Mouse (Mus musculus) liver, postnatal 0 days (tissue): Measurements from ENCODE around the gene Tmem117. TPM values are rescaled to one million over a fixed set of nuclear protein-coding genes. Genes with fewer than 3 reads are reported as not detected.

Experiments
- ATAC-seq: fragments of 200-750 bp; cut with Nextera tagmentation; 2 replicates; pipeline ENCODE4 v1.8.0; 2017; ENCODE audit warnings: mild to moderate bottlenecking, moderate library complexity
- DNase-seq: peaks from one replicate; pipeline ENCODE4 v3.0.0-alpha.2; 2016
- H3K27ac ChIP-seq: fragments of 300-500 bp; sonication (generic); 2 replicates; pipeline ENCODE4 v1.5.1; 2014; ENCODE audit warnings: antibody characterized with exemption, moderate library complexity, mild to moderate bottlenecking, low read depth
- H3K27me3 ChIP-seq: fragments of 300-500 bp; sonication (generic); 2 replicates; pipeline ENCODE4 v1.6.1; 2014; ENCODE audit warnings: low read length, control low read depth, mixed read lengths; ENCODE audit not compliant: insufficient read depth
- H3K36me3 ChIP-seq: fragments of 300-500 bp; sonication (generic); replicated peaks from 2 replicates; pipeline ENCODE4 v1.6.1; 2014; ENCODE audit warnings: mild to moderate bottlenecking, control low read depth, low read length, moderate library complexity, mixed read lengths; ENCODE audit not compliant: insufficient read depth
- H3K4me1 ChIP-seq: fragments of 300-500 bp; sonication (generic); 2 replicates; pipeline ENCODE4 v1.6.1; 2014; ENCODE audit warnings: antibody characterized with exemption, mild to moderate bottlenecking, control low read depth; ENCODE audit not compliant: insufficient read depth
- H3K4me2 ChIP-seq: fragments of 300-500 bp; sonication (generic); 2 replicates; pipeline ENCODE4 v1.6.1; 2014; ENCODE audit warnings: low read depth, mild to moderate bottlenecking, low read length, moderate library complexity, mixed read lengths
- H3K4me3 ChIP-seq: fragments of 300-500 bp; sonication (generic); 2 replicates; pipeline ENCODE4 v1.5.1; 2014; ENCODE audit warnings: low read depth, low read length
- H3K9ac ChIP-seq: fragments of 300-500 bp; sonication (generic); replicated peaks from 2 replicates; pipeline ENCODE4 v1.6.1; 2014; ENCODE audit warnings: mild to moderate bottlenecking, moderate library complexity
- H3K9me3 ChIP-seq: fragments of 300-500 bp; sonication (generic); 2 replicates; pipeline ENCODE4 v1.6.1; 2016; ENCODE audit warnings: mild to moderate bottlenecking, control low read depth, low read length, mixed read lengths
- CTCF ChIP-seq: sonication (generic); IDR thresholded peaks from 2 replicates; pipeline ENCODE4 v1.5.1; 2016; ENCODE audit warnings: antibody characterized with exemption, low read depth
- EP300 ChIP-seq: IDR thresholded peaks from 2 replicates; pipeline ENCODE4 v1.6.1; 2016; ENCODE audit warnings: antibody characterized with exemption, low read depth, mild to moderate bottlenecking
- WGBS: fragments of 180-500 bp; shearing (Covaris S2); extraction: QIAGEN DNeasy Blood & Tissue Kit; methylation state at CpG from one replicate; pipeline ENCODE4 v1.1.7; 2014; ENCODE audit not compliant: insufficient replicate concordance; 5-methylcytosine and 5-hydroxymethylcytosine counted together
- polyA plus RNA-seq: library from polyadenylated mRNA; unstranded; fragments of >200 nt; fragmentation: Nextera tagmentation; extraction: Ambion mirVana; gene quantifications from 2 replicates; pipeline ENCODE4 v1.2.1, GENCODE M21; 2015

Gene Tmem117
- polyA plus RNA-seq, 1 experiment from 2014 or later, result not detected

GRCm38 (mm10) chr15:94659112-94659437 lies 30.0 kb downstream of the Tmem117 start:
- no peaks in the 10 kb centered on the region for H3K36me3 ChIP-seq
- no peaks in the 10 kb centered on the region for H3K9me3 ChIP-seq
- H3K27ac ChIP-seq, result no peak overlapping the region
- DNase-seq, result no peak
- TF ChIP-seq EP300 (no peak), CTCF (no peak)
- H3K4me1 ChIP-seq, result no peaks in the 10 kb centered on the region
- H3K4me2 ChIP-seq, result no peak overlapping the region
- WGBS, result 63% methylated on average over 6 of the region's 6 CpGs
- no peak overlapping the region for H3K4me3 ChIP-seq
- H3K27me3 ChIP-seq, result no peaks in the 10 kb centered on the region
- no peak for ATAC-seq
- H3K9ac ChIP-seq, result no peak overlapping the region

GRCm38 (mm10) chr15:94660913-94661312 lies 31.9 kb downstream of the Tmem117 start:
- H3K4me2 ChIP-seq, result no peak overlapping the region
- H3K4me1 ChIP-seq, result no peaks in the 10 kb centered on the region
- DNase-seq (no peak), ATAC-seq (no peak)
- no peaks in the 10 kb centered on the region for H3K9me3 ChIP-seq
- TF ChIP-seq EP300 (no peak), CTCF (no peak)
- no peaks in the 10 kb centered on the region for H3K36me3 ChIP-seq
- no peak overlapping the region for H3K27ac ChIP-seq
- H3K9ac ChIP-seq, result no peak overlapping the region
- H3K4me3 ChIP-seq, result no peak overlapping the region
- H3K27me3 ChIP-seq, result no peaks in the 10 kb centered on the region
- 50% methylated on average over 7 of the region's 7 CpGs for WGBS

GRCm38 (mm10) chr15:94661398-94661797 lies 32.4 kb downstream of the Tmem117 start:
- H3K36me3 ChIP-seq, result no peaks in the 10 kb centered on the region
- DNase-seq (no peak), ATAC-seq (no peak)
- 19% methylated on average over 9 of the region's 9 CpGs for WGBS
- H3K4me3 ChIP-seq, result no peak overlapping the region
- H3K4me1 ChIP-seq, result no peaks in the 10 kb centered on the region
- no peaks in the 10 kb centered on the region for H3K9me3 ChIP-seq
- H3K4me2 ChIP-seq, result no peak overlapping the region
- no peak overlapping the region for H3K9ac ChIP-seq
- H3K27me3 ChIP-seq, result no peaks in the 10 kb centered on the region
- no peak for TF ChIP-seq EP300
- TF ChIP-seq CTCF, result peak; percentile 69
- H3K27ac ChIP-seq, result no peak overlapping the region

- H3K36me3 ChIP-seq, result no peaks in the 10 kb centered on the region
- H3K9me3 ChIP-seq, result no peaks in the 10 kb centered on the region
- H3K4me2 ChIP-seq, result no peak overlapping the region
- WGBS, result 48% methylated on average over 6 of the region's 6 CpGs
- ATAC-seq (no peak), DNase-seq (no peak)
- H3K4me3 ChIP-seq, result no peak overlapping the region
- no peak overlapping the region for H3K9ac ChIP-seq
- H3K27me3 ChIP-seq, result no peaks in the 10 kb centered on the region
- no peak overlapping the region for H3K27ac ChIP-seq
- no peak for TF ChIP-seq CTCF
- no peak for TF ChIP-seq EP300
- no peaks in the 10 kb centered on the region for H3K4me1 ChIP-seq
Measured at GRCm38 (mm10) chr15:94664612-94665011, 35.6 kb downstream of the Tmem117 start.

GRCm38 (mm10) chr15:94681135-94681534 lies 52.1 kb downstream of the Tmem117 start:
- Histone ChIP-seq H3K4me3 (no peak overlapping the region), H3K4me1 (no peaks in the 10 kb centered on the region), H3K9ac (no peak overlapping the region), H3K27ac (no peak overlapping the region), H3K27me3 (no peaks in the 10 kb centered on the region), H3K4me2 (no peak overlapping the region), H3K9me3 (no peaks in the 10 kb centered on the region), H3K36me3 (no peaks in the 10 kb centered on the region)
- no peak for ATAC-seq
- 40% methylated on average over 3 of the region's 3 CpGs for WGBS
- DNase-seq, result no peak
- TF ChIP-seq EP300, result no peak

GRCm38 (mm10) chr15:94684269-94684668 lies 55.2 kb downstream of the Tmem117 start:
- Histone ChIP-seq H3K9me3 (no peaks in the 10 kb centered on the region), H3K4me3 (no peak overlapping the region), H3K36me3 (no peaks in the 10 kb centered on the region), H3K27ac (no peak overlapping the region), H3K27me3 (no peaks in the 10 kb centered on the region), H3K4me1 (no peaks in the 10 kb centered on the region), H3K4me2 (no peak overlapping the region), H3K9ac (no peak overlapping the region)
- no peak for TF ChIP-seq EP300
- TF ChIP-seq CTCF, result no peak
- DNase-seq, result no peak
- ATAC-seq, result no peak
- WGBS, result 65% methylated on average over 7 of the region's 7 CpGs

GRCm38 (mm10) chr15:94687176-94687575 lies 58.1 kb downstream of the Tmem117 start:
- H3K4me2 ChIP-seq, result no peak overlapping the region
- WGBS, result 89% methylated on average over 7 of the region's 7 CpGs

More at GRCm38 (mm10) chr15:94687176-94687575, 58.1 kb downstream of the Tmem117 start:
- no peak overlapping the region for H3K9ac ChIP-seq
- H3K4me1 ChIP-seq, result no peaks in the 10 kb centered on the region
- no peak for DNase-seq
- H3K9me3 ChIP-seq, result no peaks in the 10 kb centered on the region
- no peak overlapping the region for H3K4me3 ChIP-seq
- TF ChIP-seq CTCF (no peak), EP300 (no peak)
- no peak overlapping the region for H3K27ac ChIP-seq
- ATAC-seq, result no peak
- H3K27me3 ChIP-seq, result no peaks in the 10 kb centered on the region
- no peaks in the 10 kb centered on the region for H3K36me3 ChIP-seq
